Mouse (Mus musculus): Measurements from ENCODE around the gene Tesk1.

- TF ChIP-seq EP300 (IDR thresholded peaks at IDR 0.05), result no peak
- no peak for TF ChIP-seq CTCF (IDR thresholded peaks at IDR 0.05)
Measured at GRCm38 (mm10) chr4:43457124-43457523, 15.4 kb downstream of the Tesk1 start.

Data from lung, postnatal 0 days (tissue).